Mouse (Mus musculus): Measurements from ENCODE around the gene Zfp280b. TPM values are rescaled to one million over a fixed set of nuclear protein-coding genes. Genes with fewer than 3 reads are reported as not detected.

Zfp280b gene
- polyA plus RNA-seq, 1 experiment from 2014 or later, result 28.8 TPM

DNA sequence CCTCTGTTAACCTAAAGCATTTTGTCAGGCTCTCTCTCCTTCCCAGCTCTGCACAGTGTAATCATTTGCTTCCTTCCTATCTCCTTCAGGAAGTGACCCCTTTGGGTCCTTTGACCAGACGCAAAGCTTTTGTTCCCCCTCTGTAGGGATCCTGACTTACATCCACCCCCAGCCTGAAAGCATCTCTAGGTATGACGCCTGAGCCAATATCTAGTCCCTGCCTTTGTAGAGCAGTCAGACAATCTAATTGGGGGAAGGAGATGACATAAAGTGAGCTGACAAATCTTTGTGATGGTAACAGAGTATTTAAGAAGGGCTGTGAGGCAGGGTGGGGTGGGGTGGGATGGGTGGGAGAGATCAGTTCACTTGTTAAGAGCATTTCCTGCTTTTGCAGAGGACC, 29.8 kb upstream of the Zfp280b start:
- no peaks in the 10 kb centered on the region for H3K9me3 ChIP-seq (ENCODE audit: control insufficient read depth, low read length)
- DNase-seq (ENCODE audit: low spot score) (no peak), ATAC-seq (ENCODE audit: insufficient read depth, low FRiP score, low TSS enrichment) (no peak)
- H3K4me3 ChIP-seq (ENCODE audit: low read depth, low read length), result no peak overlapping the region
- no peaks in the 10 kb centered on the region for H3K36me3 ChIP-seq (ENCODE audit: control insufficient read depth, insufficient read depth, low read length)
- H3K27ac ChIP-seq (ENCODE audit: low read depth, low read length), result no peak overlapping the region
- no peak overlapping the region for H3K4me2 ChIP-seq (ENCODE audit: low read depth)
- no peaks in the 10 kb centered on the region for H3K27me3 ChIP-seq (ENCODE audit: control insufficient read depth, insufficient read depth, low read length)
- no peak overlapping the region for H3K9ac ChIP-seq (ENCODE audit: low read length)
- H3K4me1 ChIP-seq (ENCODE audit: control insufficient read depth, insufficient read depth, low read length), result 0 out of 2 replicates have a peak, but pooled peaks cover 2% of the 10 kb centered on the region
- 30% methylated on average over 2 of the region's 2 CpGs for WGBS

DNA sequence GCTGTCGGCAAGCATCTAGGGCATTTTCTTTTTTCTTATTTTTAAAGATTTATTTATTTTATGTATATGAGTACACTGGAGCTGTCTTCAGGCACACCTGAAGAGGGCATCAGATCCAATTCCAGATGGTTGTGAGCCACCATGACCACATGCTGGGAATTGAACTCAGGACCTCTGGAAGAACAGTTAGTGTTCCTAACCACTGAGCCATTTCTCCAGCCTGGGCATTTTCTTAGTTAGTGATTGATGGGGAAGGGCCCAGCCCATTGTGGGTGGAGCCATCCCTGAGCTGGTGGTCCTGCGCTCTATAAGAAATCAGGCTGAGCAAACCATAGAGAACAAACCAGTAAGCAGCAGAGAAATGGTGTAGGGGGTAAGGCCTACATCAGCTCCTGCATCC, 29.2 kb upstream of the Zfp280b start:
- Histone ChIP-seq H3K4me2 (ENCODE audit: low read depth) (no peak overlapping the region), H3K27me3 (ENCODE audit: control insufficient read depth, insufficient read depth, low read length) (no peaks in the 10 kb centered on the region), H3K4me1 (ENCODE audit: control insufficient read depth, insufficient read depth, low read length) (0 out of 2 replicates have a peak, but pooled peaks cover 2% of the 10 kb centered on the region), H3K9me3 (ENCODE audit: control insufficient read depth, low read length) (no peaks in the 10 kb centered on the region), H3K36me3 (ENCODE audit: control insufficient read depth, insufficient read depth, low read length) (no peaks in the 10 kb centered on the region), H3K27ac (ENCODE audit: low read depth, low read length) (no peak overlapping the region), H3K9ac (ENCODE audit: low read length) (no peak overlapping the region), H3K4me3 (ENCODE audit: low read depth, low read length) (no peak overlapping the region)
- 91% methylated on average over 2 of the region's 2 CpGs for WGBS
- no peak for ATAC-seq (ENCODE audit: insufficient read depth, low FRiP score, low TSS enrichment)
- no peak for DNase-seq (ENCODE audit: low spot score)

DNA sequence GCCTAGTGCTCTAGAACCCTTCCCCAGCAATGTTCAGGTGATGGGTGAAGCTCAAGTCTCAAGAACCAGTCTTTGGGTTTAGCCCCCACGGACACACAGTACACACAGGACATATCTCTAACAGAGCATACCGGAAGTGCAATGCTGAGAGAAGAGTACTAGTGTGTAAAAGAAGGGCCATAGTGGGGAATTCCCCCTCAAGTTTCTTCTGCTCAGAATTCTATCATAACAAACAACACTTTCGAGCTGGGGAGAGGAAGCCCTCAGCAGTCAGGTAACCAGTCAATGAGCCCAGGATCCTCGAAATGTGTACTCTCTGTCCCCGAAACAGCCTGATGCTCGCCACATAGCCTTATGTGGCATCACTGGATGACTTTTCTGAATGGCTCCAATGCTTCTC, 26.1 kb upstream of the Zfp280b start:
- no peak overlapping the region for H3K9ac ChIP-seq (ENCODE audit: low read length)
- DNase-seq (ENCODE audit: low spot score) (no peak), ATAC-seq (ENCODE audit: insufficient read depth, low FRiP score, low TSS enrichment) (no peak)
- H3K27ac ChIP-seq (ENCODE audit: low read depth, low read length), result no peak overlapping the region
- H3K27me3 ChIP-seq (ENCODE audit: control insufficient read depth, insufficient read depth, low read length), result no peaks in the 10 kb centered on the region
- no peak overlapping the region for H3K4me3 ChIP-seq (ENCODE audit: low read depth, low read length)
- WGBS, result 93% methylated on average over 6 of the region's 6 CpGs
- H3K4me1 ChIP-seq (ENCODE audit: control insufficient read depth, insufficient read depth, low read length), result 0 out of 2 replicates have a peak, but pooled peaks cover 2% of the 10 kb centered on the region
- H3K4me2 ChIP-seq (ENCODE audit: low read depth), result no peak overlapping the region
- no peaks in the 10 kb centered on the region for H3K36me3 ChIP-seq (ENCODE audit: control insufficient read depth, insufficient read depth, low read length)
- H3K9me3 ChIP-seq (ENCODE audit: control insufficient read depth, low read length), result no peaks in the 10 kb centered on the region

DNA sequence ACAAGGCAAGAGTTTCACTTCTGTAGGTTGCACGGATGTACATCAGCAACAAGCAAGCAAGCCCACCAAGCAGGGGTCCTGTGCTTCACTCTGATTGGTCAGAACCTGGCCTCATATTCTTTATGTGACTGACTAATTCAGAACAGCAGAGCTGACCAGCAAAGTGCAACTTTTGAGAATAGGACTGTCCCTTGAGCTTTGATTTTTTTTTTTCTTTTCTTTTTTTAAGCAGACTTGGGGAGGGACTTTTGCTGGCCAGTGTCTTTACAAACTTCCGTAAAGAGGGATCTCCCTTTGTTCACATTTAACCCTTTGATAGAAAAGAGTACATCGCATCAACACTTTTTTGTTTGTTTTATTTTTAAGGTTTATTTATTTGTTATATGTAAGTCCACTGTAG, 22.6 kb upstream of the Zfp280b start:
- H3K9me3 ChIP-seq (ENCODE audit: control insufficient read depth, low read length), result no peaks in the 10 kb centered on the region
- no peaks in the 10 kb centered on the region for H3K36me3 ChIP-seq (ENCODE audit: control insufficient read depth, insufficient read depth, low read length)
- no peak overlapping the region for H3K4me2 ChIP-seq (ENCODE audit: low read depth)
- WGBS, result 90% methylated on average over 3 of the region's 3 CpGs
- H3K27ac ChIP-seq (ENCODE audit: low read depth, low read length), result no peak overlapping the region
- H3K9ac ChIP-seq (ENCODE audit: low read length), result no peak overlapping the region
- no peak for DNase-seq (ENCODE audit: low spot score)
- H3K4me3 ChIP-seq (ENCODE audit: low read depth, low read length), result no peak overlapping the region
- H3K27me3 ChIP-seq (ENCODE audit: control insufficient read depth, insufficient read depth, low read length), result no peaks in the 10 kb centered on the region
- no peak for ATAC-seq (ENCODE audit: insufficient read depth, low FRiP score, low TSS enrichment)
- H3K4me1 ChIP-seq (ENCODE audit: control insufficient read depth, insufficient read depth, low read length), result no peaks in the 10 kb centered on the region

DNA sequence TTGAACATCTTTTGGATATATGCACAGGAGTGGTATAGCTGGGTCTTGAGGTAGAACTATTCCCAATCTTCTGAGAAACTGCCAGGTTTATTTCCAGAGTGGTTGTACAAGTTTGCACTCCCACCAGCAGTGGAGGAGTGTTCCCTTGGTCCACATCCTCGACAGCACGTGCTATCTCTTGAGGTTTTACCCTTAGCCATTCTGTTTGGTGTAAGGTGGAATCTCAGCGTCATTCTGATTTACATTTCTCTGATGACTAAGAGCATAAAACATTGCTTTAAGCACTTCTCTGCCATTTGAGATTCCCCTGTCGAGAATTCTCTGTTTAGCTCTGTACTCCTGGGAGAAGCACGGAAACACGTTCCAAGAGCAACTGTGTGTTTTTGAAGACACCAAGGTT, 19.5 kb upstream of the Zfp280b start:
- no peak overlapping the region for H3K9ac ChIP-seq (ENCODE audit: low read length)
- no peak overlapping the region for H3K4me2 ChIP-seq (ENCODE audit: low read depth)
- H3K27ac ChIP-seq (ENCODE audit: low read depth, low read length), result no peak overlapping the region
- no peak for ATAC-seq (ENCODE audit: insufficient read depth, low FRiP score, low TSS enrichment)
- WGBS, result 76% methylated on average over 6 of the region's 6 CpGs
- no peaks in the 10 kb centered on the region for H3K4me1 ChIP-seq (ENCODE audit: control insufficient read depth, insufficient read depth, low read length)
- H3K36me3 ChIP-seq (ENCODE audit: control insufficient read depth, insufficient read depth, low read length), result no peaks in the 10 kb centered on the region
- DNase-seq (ENCODE audit: low spot score), result no peak
- no peaks in the 10 kb centered on the region for H3K9me3 ChIP-seq (ENCODE audit: control insufficient read depth, low read length)
- no peak overlapping the region for H3K4me3 ChIP-seq (ENCODE audit: low read depth, low read length)
- no peaks in the 10 kb centered on the region for H3K27me3 ChIP-seq (ENCODE audit: control insufficient read depth, insufficient read depth, low read length)

DNA sequence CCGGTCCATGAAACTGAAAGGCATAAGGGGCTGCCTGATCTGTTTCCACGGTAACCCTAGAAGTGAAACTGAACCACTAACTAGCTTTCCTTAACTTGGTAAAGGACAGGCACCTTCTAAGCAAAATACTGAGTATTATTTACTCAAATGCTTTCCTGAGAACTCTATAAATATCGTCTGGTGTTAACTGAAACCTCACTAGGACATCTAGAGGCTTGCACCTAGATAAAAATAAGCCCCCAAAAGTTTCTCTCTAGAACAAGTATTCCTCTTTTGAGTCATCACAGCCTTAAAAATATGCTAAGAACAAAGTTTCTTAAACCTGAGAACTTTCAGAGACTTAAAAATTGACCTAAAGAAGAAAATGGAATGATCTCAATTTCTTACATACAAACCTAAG, 15.6 kb upstream of the Zfp280b start:
- Histone ChIP-seq H3K27me3 (ENCODE audit: control insufficient read depth, insufficient read depth, low read length) (no peaks in the 10 kb centered on the region), H3K27ac (ENCODE audit: low read depth, low read length) (no peak overlapping the region), H3K9ac (ENCODE audit: low read length) (no peak overlapping the region), H3K4me3 (ENCODE audit: low read depth, low read length) (no peak overlapping the region), H3K4me1 (ENCODE audit: control insufficient read depth, insufficient read depth, low read length) (no peaks in the 10 kb centered on the region), H3K9me3 (ENCODE audit: control insufficient read depth, low read length) (no peaks in the 10 kb centered on the region), H3K36me3 (ENCODE audit: control insufficient read depth, insufficient read depth, low read length) (no peaks in the 10 kb centered on the region), H3K4me2 (ENCODE audit: low read depth) (no peak overlapping the region)
- 86% methylated on average over 3 of the region's 3 CpGs for WGBS
- DNase-seq (ENCODE audit: low spot score) (no peak), ATAC-seq (ENCODE audit: insufficient read depth, low FRiP score, low TSS enrichment) (no peak)

DNA sequence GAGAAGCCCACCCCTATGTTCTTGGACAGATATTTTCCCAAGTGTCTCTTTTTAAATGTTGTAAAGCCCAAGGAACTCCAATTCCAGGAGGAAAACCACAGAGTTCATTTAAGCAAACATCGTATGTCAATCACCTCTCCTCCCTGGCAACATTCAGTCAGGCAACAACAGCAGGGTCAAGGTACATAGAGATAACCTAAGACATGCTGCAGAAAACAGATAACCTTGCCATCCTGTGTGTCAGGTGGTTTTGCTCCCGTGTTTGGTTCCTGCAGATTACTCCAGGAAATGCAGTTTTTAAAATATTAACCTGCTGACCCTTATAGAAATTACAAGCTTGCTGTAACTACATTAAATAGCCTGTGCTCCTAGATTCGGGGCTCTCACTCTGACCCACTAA, 10.7 kb upstream of the Zfp280b start:
- Histone ChIP-seq H3K27ac (ENCODE audit: low read depth, low read length) (no peak overlapping the region), H3K4me1 (ENCODE audit: control insufficient read depth, insufficient read depth, low read length) (no peaks in the 10 kb centered on the region), H3K9ac (ENCODE audit: low read length) (no peak overlapping the region), H3K4me2 (ENCODE audit: low read depth) (no peak overlapping the region), H3K4me3 (ENCODE audit: low read depth, low read length) (no peak overlapping the region), H3K9me3 (ENCODE audit: control insufficient read depth, low read length) (no peaks in the 10 kb centered on the region), H3K36me3 (ENCODE audit: control insufficient read depth, insufficient read depth, low read length) (no peaks in the 10 kb centered on the region), H3K27me3 (ENCODE audit: control insufficient read depth, insufficient read depth, low read length) (no peaks in the 10 kb centered on the region)
- ATAC-seq (ENCODE audit: insufficient read depth, low FRiP score, low TSS enrichment) (no peak), DNase-seq (ENCODE audit: low spot score) (no peak)
- WGBS, result 92% methylated on average over 3 of the region's 3 CpGs

DNA sequence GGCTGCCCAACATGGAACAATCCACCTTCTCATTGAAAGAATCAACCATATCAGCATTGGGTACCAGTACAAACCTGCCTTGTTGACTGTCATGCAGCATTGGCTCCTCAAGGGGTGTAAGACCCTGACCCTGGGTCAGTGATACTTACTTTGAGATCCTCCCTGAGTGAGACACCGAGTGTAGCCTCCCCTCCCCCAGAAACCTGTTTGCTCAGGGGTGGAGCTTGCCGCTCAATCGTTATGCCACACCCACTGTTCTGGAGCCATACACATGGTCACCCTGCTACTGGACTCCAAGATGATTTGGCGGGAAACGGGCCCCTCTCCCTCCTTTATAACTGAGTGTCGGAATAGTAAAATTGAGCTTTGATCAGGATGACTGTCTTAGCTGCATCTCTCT, 8.5 kb upstream of the Zfp280b start:
- Histone ChIP-seq H3K9ac (ENCODE audit: low read length) (no peak overlapping the region), H3K27me3 (ENCODE audit: control insufficient read depth, insufficient read depth, low read length) (no peaks in the 10 kb centered on the region), H3K4me2 (ENCODE audit: low read depth) (no peak overlapping the region), H3K27ac (ENCODE audit: low read depth, low read length) (no peak overlapping the region), H3K9me3 (ENCODE audit: control insufficient read depth, low read length) (no peaks in the 10 kb centered on the region), H3K4me1 (ENCODE audit: control insufficient read depth, insufficient read depth, low read length) (no peaks in the 10 kb centered on the region), H3K36me3 (ENCODE audit: control insufficient read depth, insufficient read depth, low read length) (no peaks in the 10 kb centered on the region), H3K4me3 (ENCODE audit: low read depth, low read length) (no peak overlapping the region)
- no peak for DNase-seq (ENCODE audit: low spot score)
- no peak for ATAC-seq (ENCODE audit: insufficient read depth, low FRiP score, low TSS enrichment)
- 93% methylated on average over 6 of the region's 6 CpGs for WGBS

DNA sequence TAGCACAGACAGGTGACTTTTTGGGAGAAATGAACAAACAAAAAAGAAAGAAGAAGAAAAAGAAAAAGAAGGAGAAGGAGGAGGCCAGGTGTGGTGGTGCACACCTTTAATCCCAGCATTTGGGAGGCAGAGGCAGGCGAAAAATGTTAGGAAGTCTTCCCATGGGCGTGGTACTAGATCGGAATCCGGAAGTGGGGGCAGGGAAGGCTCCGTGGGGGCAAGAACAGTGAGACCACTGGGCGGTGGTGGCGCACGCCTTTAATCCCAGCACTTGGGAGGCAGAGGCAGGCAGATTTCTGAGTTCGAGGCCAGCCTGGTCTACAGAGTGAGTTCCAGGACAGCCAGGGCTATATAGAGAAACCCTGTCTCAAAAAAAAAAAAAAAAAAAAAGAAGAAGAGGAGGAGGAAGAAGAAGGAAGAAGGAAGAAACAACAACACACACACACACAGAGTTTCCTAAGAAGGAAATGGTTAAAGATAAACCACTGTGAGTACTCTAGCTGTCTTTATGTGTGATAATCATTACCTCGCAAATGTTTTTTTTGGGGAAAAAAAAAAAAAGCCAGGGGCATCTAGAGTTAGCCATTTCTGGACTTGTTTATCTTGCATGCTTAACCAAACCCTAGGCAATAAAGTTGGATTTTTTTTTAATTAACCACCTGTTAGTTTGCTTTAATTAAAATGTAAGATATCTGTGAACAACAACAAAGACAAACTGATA, 6.8 kb upstream of the Zfp280b start:
- 86% methylated on average over 9 of the region's 10 CpGs for WGBS
- Histone ChIP-seq H3K4me3 (ENCODE audit: low read depth, low read length) (no peak overlapping the region), H3K9me3 (ENCODE audit: control insufficient read depth, low read length) (no peaks in the 10 kb centered on the region), H3K27ac (ENCODE audit: low read depth, low read length) (no peak overlapping the region), H3K4me1 (ENCODE audit: control insufficient read depth, insufficient read depth, low read length) (no peaks in the 10 kb centered on the region), H3K27me3 (ENCODE audit: control insufficient read depth, insufficient read depth, low read length) (no peaks in the 10 kb centered on the region), H3K4me2 (ENCODE audit: low read depth) (no peak overlapping the region), H3K9ac (ENCODE audit: low read length) (no peak overlapping the region), H3K36me3 (ENCODE audit: control insufficient read depth, insufficient read depth, low read length) (no peaks in the 10 kb centered on the region)
- DNase-seq (ENCODE audit: low spot score), result no peak
- ATAC-seq (ENCODE audit: insufficient read depth, low FRiP score, low TSS enrichment), result no peak

All from neural tube, embryonic 11.5 days (tissue).